Mouse (Mus musculus) kidney, adult 2 months (tissue): Measurements from ENCODE around the gene Foxk2.
A peak's percentile ranks its signal among the peaks of the same experiment; 100 is the strongest.
"Not testable (repeated sequence)": the region's sequence is repeated elsewhere in the genome, so short reads cannot be mapped to it uniquely, and the experiment has no call there.

ENCODE experiments used
- CTCF ChIP-seq: fragments of 200-500 bp; conservative IDR thresholded peaks from 2 replicates; pipeline ENCODE4 v1.5.1; 2011; ENCODE audit warnings: low read depth, mild to moderate bottlenecking, control low read depth, low read length, moderate library complexity, mixed read lengths; ENCODE audit not compliant: insufficient read depth, insufficient read length
- POLR2A ChIP-seq: fragments of 200-500 bp; IDR thresholded peaks from one replicate; pipeline ENCODE4 v1.6.1; 2011; ENCODE audit warnings: low read depth, low read length, control low read depth

DNA sequence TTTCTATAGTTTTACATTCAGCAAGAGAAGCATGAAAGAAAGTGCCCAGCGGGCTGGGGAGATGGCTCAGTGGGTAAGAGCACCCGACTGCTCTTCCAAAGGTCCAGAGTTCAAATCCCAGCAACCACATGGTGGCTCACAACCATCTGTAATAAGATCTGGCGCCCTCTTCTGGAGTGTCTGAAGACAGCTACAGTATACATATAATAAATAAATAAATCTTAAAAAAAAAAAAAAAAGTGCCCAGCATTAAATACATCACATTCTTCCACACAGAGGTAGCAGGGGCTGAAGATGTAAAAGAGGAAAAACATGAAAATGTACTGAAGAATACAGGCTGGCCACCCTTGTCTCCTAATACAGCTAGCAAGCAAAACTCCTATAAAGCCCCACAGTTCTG is 88.9 kb downstream of the Foxk2 start:
- TF ChIP-seq POLR2A: not testable (repeated sequence)
- 0 out of 2 replicates have a peak, but pooled peaks have one; percentile 4 for TF ChIP-seq CTCF
